Mouse (Mus musculus): ENCODE results near the gene Wnt3a.
A peak's percentile ranks its signal among the peaks of the same experiment; 100 is the strongest.

GRCm38 (mm10) chr11:59208153-59208831 is 82.3 kb downstream of the Wnt3a start, which contains the start of gene 2310033P09Rik:
- peak; percentile 32; the same call in 1 of the 2 replicates for TF ChIP-seq POLR2A (IDR thresholded peaks at IDR 0.05; ENCODE audit: low read depth, low read length)
- no peak for TF ChIP-seq CTCF (IDR thresholded peaks at IDR 0.05; ENCODE audit: extremely low read depth, insufficient read length, insufficient replicate concordance, low read depth, low read length)

Measured in small intestine, adult 2 months (tissue).